Mouse (Mus musculus) CH12.LX (cell line): ENCODE measurements at regions not wholly inside any gene's neighbourhood (a gene's known extent, or its start where the extent isn't known, plus 50 kb on each side); places are given as distances from the start of the nearest gene placed in this dataset.

Experiments used
- DNase-seq: peaks from one replicate; pipeline ENCODE4 v3.0.0-alpha.2; 2013; ENCODE audit errors: extremely low read depth
- H3K27ac ChIP-seq: 2 replicates; pipeline ENCODE4 v1.5.1; 2012; ENCODE audit warnings: low read depth, mild to moderate bottlenecking, control low read depth, moderate library complexity; ENCODE audit not compliant: insufficient read depth
- H3K27me3 ChIP-seq: replicated peaks from 2 replicates; pipeline ENCODE3; 2012; ENCODE audit warnings: inconsistent platforms
- H3K36me3 ChIP-seq, 2 experiments: replicated peaks in 1 of 2; 2 replicates each; pipeline versions ENCODE3 to v1.6.1; 2012; ENCODE audit warnings: inconsistent platforms in 1 of 2, low read length in 1 of 2, mild to moderate bottlenecking in 1 of 2, mixed read lengths in 1 of 2, moderate library complexity in 1 of 2; ENCODE audit not compliant: control insufficient read depth in 1 of 2, insufficient read depth in 1 of 2
- H3K4me1 ChIP-seq, 2 experiments: 2 replicates each; pipeline ENCODE4 v1.6.1; 2012; ENCODE audit warnings: inconsistent platforms in 1 of 2, moderate library complexity in 1 of 2; ENCODE audit not compliant: insufficient read depth in 2 of 2, control insufficient read depth in 1 of 2
- H3K4me2 ChIP-seq: 2 replicates; pipeline ENCODE4 v1.6.1; 2012; ENCODE audit warnings: low read depth, mild to moderate bottlenecking, control low read depth; ENCODE audit not compliant: poor library complexity, insufficient read depth, severe bottlenecking
- H3K4me3 ChIP-seq, 3 experiments: fragments of 150-350 bp in 1 of 3; sonication (generic) in 1 of 3; replicated peaks in 1 of 3; 2 replicates each; pipeline versions ENCODE3 to v1.5.1; 2011 to 2012; ENCODE audit warnings: low read depth in 2 of 3, low read length in 2 of 3, mild to moderate bottlenecking in 2 of 3, moderate library complexity in 2 of 3, control low read depth in 1 of 3, improper control_type of control experiment in 1 of 3, inconsistent platforms in 1 of 3, mixed read lengths in 1 of 3; ENCODE audit not compliant: poor library complexity in 1 of 3
- H3K79me2 ChIP-seq: replicated peaks from 2 replicates; pipeline ENCODE4 v1.6.1; 2012; ENCODE audit warnings: mild to moderate bottlenecking, moderate library complexity; ENCODE audit not compliant: control insufficient read depth, poor library complexity, insufficient read depth, severe bottlenecking; ENCODE audit errors: extremely low read depth
- H3K9ac ChIP-seq: 2 replicates; pipeline ENCODE4 v1.6.1; 2012; ENCODE audit warnings: low read depth, mild to moderate bottlenecking, control low read depth, moderate library complexity; ENCODE audit not compliant: insufficient read depth
- H3K9me3 ChIP-seq: replicated peaks from 2 replicates; pipeline ENCODE3; 2012; ENCODE audit warnings: low read length, inconsistent platforms, mixed read lengths
- CHD1 ChIP-seq: IDR thresholded peaks from 2 replicates; pipeline ENCODE4 v1.6.1; 2012; ENCODE audit warnings: low read depth, low read length, improper control_type of control experiment, inconsistent platforms
- CHD2 ChIP-seq: IDR thresholded peaks from 2 replicates; pipeline ENCODE4 v1.6.1; 2011; ENCODE audit warnings: low read length, improper control_type of control experiment
- CTCF ChIP-seq, 2 experiments: IDR thresholded peaks in 1 of 2; conservative IDR thresholded peaks in 1 of 2; 2 replicates each; pipeline ENCODE4 v1.5.1; 2011 to 2012; ENCODE audit warnings: low read depth in 2 of 2, low read length in 2 of 2, improper control_type of control experiment in 1 of 2, inconsistent platforms in 1 of 2, mild to moderate bottlenecking in 1 of 2, moderate library complexity in 1 of 2
- E2F4 ChIP-seq: IDR thresholded peaks from 2 replicates; pipeline ENCODE4 v1.6.1; 2011; ENCODE audit warnings: low read depth, low read length, improper control_type of control experiment; ENCODE audit not compliant: insufficient replicate concordance
- ELF1 ChIP-seq: IDR thresholded peaks from 2 replicates; pipeline ENCODE4 v1.6.1; 2014; ENCODE audit warnings: low read depth, mild to moderate bottlenecking, inconsistent platforms, low read length, improper control_type of control experiment
- ETS1 ChIP-seq: conservative IDR thresholded peaks from 2 replicates; pipeline ENCODE4 v1.6.1; 2012; ENCODE audit warnings: low read depth, mild to moderate bottlenecking, inconsistent platforms, low read length, improper control_type of control experiment, moderate library complexity
- GABPA ChIP-seq: IDR thresholded peaks from 2 replicates; pipeline ENCODE4 v1.6.1; 2012; ENCODE audit warnings: low read depth, low read length, improper control_type of control experiment, inconsistent platforms; ENCODE audit not compliant: insufficient replicate concordance
- HCFC1 ChIP-seq: IDR thresholded peaks from 2 replicates; pipeline ENCODE4 v1.6.1; 2012; ENCODE audit warnings: low read depth, mild to moderate bottlenecking, inconsistent platforms, low read length, improper control_type of control experiment
- IRF4 ChIP-seq: IDR thresholded peaks from 2 replicates; pipeline ENCODE4 v1.6.1; 2014; ENCODE audit warnings: low read depth, mild to moderate bottlenecking, inconsistent platforms, low read length, improper control_type of control experiment
- JUN ChIP-seq: IDR thresholded peaks from 2 replicates; pipeline ENCODE4 v1.6.1; 2011; ENCODE audit warnings: low read depth, mild to moderate bottlenecking, low read length, improper control_type of control experiment, moderate library complexity; ENCODE audit not compliant: insufficient read depth
- KAT2A ChIP-seq: IDR thresholded peaks from 2 replicates; pipeline ENCODE4 v1.6.1; 2012; ENCODE audit warnings: low read length, improper control_type of control experiment, inconsistent platforms; ENCODE audit not compliant: insufficient replicate concordance
- MAFK ChIP-seq: IDR thresholded peaks from 2 replicates; pipeline ENCODE4 v1.6.1; 2011; ENCODE audit warnings: low read length, improper control_type of control experiment; ENCODE audit not compliant: insufficient replicate concordance
- MAX ChIP-seq: IDR thresholded peaks from 2 replicates; pipeline ENCODE4 v1.6.1; 2011; ENCODE audit warnings: low read length, improper control_type of control experiment
- MEF2A ChIP-seq: IDR thresholded peaks from 2 replicates; pipeline ENCODE4 v1.6.1; 2014; ENCODE audit warnings: low read depth, mild to moderate bottlenecking, inconsistent platforms, low read length, improper control_type of control experiment, borderline replicate concordance
- MXI1 ChIP-seq: IDR thresholded peaks from 2 replicates; pipeline ENCODE4 v1.6.1; 2011; ENCODE audit warnings: mild to moderate bottlenecking, low read depth, low read length, improper control_type of control experiment
- MYC ChIP-seq: IDR thresholded peaks from 2 replicates; pipeline ENCODE4 v1.6.1; 2011; ENCODE audit warnings: low read depth, mild to moderate bottlenecking, improper control_type of control experiment, low read length
- NELFE ChIP-seq: IDR thresholded peaks from 2 replicates; pipeline ENCODE4 v1.6.1; 2011; ENCODE audit warnings: low read depth, low read length, improper control_type of control experiment
- NRF1 ChIP-seq: IDR thresholded peaks from 2 replicates; pipeline ENCODE4 v1.6.1; 2014; ENCODE audit warnings: low read depth, mild to moderate bottlenecking, inconsistent platforms, low read length, improper control_type of control experiment, moderate library complexity
- POLR2A ChIP-seq: IDR thresholded peaks from 2 replicates; pipeline ENCODE4 v1.6.1; 2011; ENCODE audit warnings: low read depth, mild to moderate bottlenecking, improper control_type of control experiment, low read length
- RAD21 ChIP-seq: IDR thresholded peaks from 2 replicates; pipeline ENCODE4 v1.6.1; 2011; ENCODE audit warnings: low read depth, mild to moderate bottlenecking, low read length, improper control_type of control experiment, moderate library complexity
- SIN3A ChIP-seq: IDR thresholded peaks from 2 replicates; pipeline ENCODE4 v1.6.1; 2012; ENCODE audit warnings: low read length, improper control_type of control experiment, inconsistent platforms
- SMC3 ChIP-seq: IDR thresholded peaks from 2 replicates; pipeline ENCODE4 v1.6.1; 2011; ENCODE audit warnings: low read depth, low read length, improper control_type of control experiment
- TBP ChIP-seq: conservative IDR thresholded peaks from 2 replicates; pipeline ENCODE4 v1.6.1; 2011; ENCODE audit warnings: low read depth, low read length, improper control_type of control experiment
- TCF12 ChIP-seq: IDR thresholded peaks from 2 replicates; pipeline ENCODE4 v1.6.1; 2014; ENCODE audit warnings: low read depth, mild to moderate bottlenecking, inconsistent platforms, low read length, improper control_type of control experiment
- USF2 ChIP-seq: conservative IDR thresholded peaks from 2 replicates; pipeline ENCODE4 v1.6.1; 2011; ENCODE audit warnings: low read depth, low read length, improper control_type of control experiment
- ZC3H11A ChIP-seq: IDR thresholded peaks from 2 replicates; pipeline ENCODE4 v1.6.1; 2012; ENCODE audit warnings: low read depth, mild to moderate bottlenecking, inconsistent platforms, low read length, improper control_type of control experiment
- ZKSCAN1 ChIP-seq: IDR thresholded peaks from 2 replicates; pipeline ENCODE4 v1.6.1; 2012; ENCODE audit warnings: low read depth, inconsistent platforms, low read length, improper control_type of control experiment, borderline replicate concordance
- ZMIZ1 ChIP-seq: IDR thresholded peaks from 2 replicates; pipeline ENCODE4 v1.6.1; 2012; ENCODE audit warnings: low read depth, mild to moderate bottlenecking, inconsistent platforms, low read length, improper control_type of control experiment
- ZNF384 ChIP-seq: IDR thresholded peaks from 2 replicates; pipeline ENCODE4 v1.6.1; 2012; ENCODE audit warnings: low read depth, low read length, improper control_type of control experiment, inconsistent platforms
- dilution Hi-C: fragments of 300-500 bp; cut with MboI; formaldehyde crosslinking; loops from 2 replicates; pipeline ENCODE4 v1.14.3; 2020; ENCODE audit warnings: low sequenced_read_pairs; ENCODE audit not compliant: extremely low pct_unique_long_range_greater_than_20kb, extremely low pct_ligation_motif_present
- in situ Hi-C: fragments of 300-500 bp; cut with MboI; formaldehyde crosslinking; loops from 3 replicates; pipeline ENCODE4 v1.14.3; 2019; ENCODE audit warnings: low sequenced_read_pairs, low pct_ligation_motif_present, low pct_unique_long_range_greater_than_20kb, mixed read lengths

DNA sequence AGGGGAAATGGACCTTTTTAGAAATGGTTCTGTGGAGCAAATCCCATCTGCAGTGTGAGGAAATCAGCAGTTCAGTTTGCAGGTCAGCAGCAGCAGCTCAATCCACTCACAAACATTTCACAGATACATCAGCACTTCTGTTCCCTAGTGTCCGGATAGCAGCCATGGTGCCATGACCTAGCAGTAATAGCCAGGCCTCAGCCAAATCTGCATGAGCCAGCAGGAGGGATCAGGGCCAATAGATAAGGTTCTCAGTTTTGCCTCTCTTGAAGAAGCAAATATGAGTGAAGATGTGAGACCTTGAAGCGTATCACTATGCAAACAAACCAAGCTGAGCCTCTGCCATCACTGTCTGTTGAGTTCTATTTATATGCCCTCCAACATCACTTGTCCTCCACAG lies 380.7 kb upstream of the Chrm3 start:
- dilution Hi-C loops = no loop called here
- Histone ChIP-seq H3K79me2 (no peaks in the 10 kb centered on the region), H3K27ac (no peak overlapping the region), H3K4me3 (no peak overlapping the region), H3K4me2 (no peak overlapping the region), H3K4me1 (no peaks in the 10 kb centered on the region), H3K9ac (no peak overlapping the region), H3K27me3 (no peaks in the 10 kb centered on the region), H3K9me3 (no peaks in the 10 kb centered on the region), H3K36me3 (no peaks in the 10 kb centered on the region)
- in situ Hi-C loops = no loop called here
- DNase-seq = no peak
- no peak for TF ChIP-seq HCFC1
- no peak for TF ChIP-seq ZC3H11A
- no peak for TF ChIP-seq MXI1
- no peak for TF ChIP-seq MYC
- no peak for TF ChIP-seq USF2
- TF ChIP-seq ELF1 = no peak
- no peak for TF ChIP-seq POLR2A
- no peak for TF ChIP-seq JUN
- TF ChIP-seq CHD2 = no peak
- no peak for TF ChIP-seq MAFK
- TF ChIP-seq ZKSCAN1 = no peak
- no peak for TF ChIP-seq TBP
- TF ChIP-seq IRF4 = no peak
- no peak for TF ChIP-seq CTCF (conservative IDR thresholded peaks at IDR 0.05 in 1 of 2, IDR thresholded peaks at IDR 0.05 in 1 of 2; ENCODE audit: low read depth in 2 of 2, low read length in 2 of 2)
- no peak for TF ChIP-seq NRF1
- no peak for TF ChIP-seq ZNF384
- no peak for TF ChIP-seq RAD21
- TF ChIP-seq NELFE = no peak

DNA sequence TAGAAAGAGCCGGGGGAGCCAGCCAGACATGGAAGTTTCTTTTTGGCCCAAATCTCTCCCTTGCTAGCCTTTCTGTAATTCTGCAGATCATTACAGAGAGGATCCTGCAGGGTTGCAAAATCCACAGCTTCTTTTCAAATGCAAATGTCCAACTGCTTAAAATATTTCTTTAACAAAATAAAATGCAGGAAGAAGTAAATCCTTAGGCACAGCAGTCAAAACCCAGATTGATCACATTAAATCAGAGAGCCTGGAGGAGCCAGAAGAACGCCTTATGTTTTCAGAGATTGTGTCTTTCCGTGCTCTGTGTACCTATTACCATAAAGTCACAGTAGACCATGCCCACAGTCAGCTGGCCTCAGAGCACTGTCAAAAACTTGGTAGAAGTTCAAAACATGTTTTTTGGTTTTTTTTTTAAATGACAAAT lies 365.1 kb upstream of the Chrm3 start:
- TF ChIP-seq ZMIZ1 (no peak), SMC3 (no peak), CTCF (conservative IDR thresholded peaks at IDR 0.05 in 1 of 2, IDR thresholded peaks at IDR 0.05 in 1 of 2; ENCODE audit: low read depth in 2 of 2, low read length in 2 of 2) (no peak), CHD1 (no peak), RAD21 (no peak), KAT2A (no peak), MEF2A (no peak), TCF12 (no peak), GABPA (no peak), SIN3A (no peak), HCFC1 (no peak), MAX (no peak), NELFE (no peak), E2F4 (no peak), CHD2 (no peak), ETS1 (no peak), MYC (no peak)
- Histone ChIP-seq H3K9me3 (no peaks in the 10 kb centered on the region), H3K27ac (no peak overlapping the region), H3K4me2 (no peak overlapping the region), H3K9ac (no peak overlapping the region), H3K79me2 (no peaks in the 10 kb centered on the region), H3K4me3 (no peak overlapping the region), H3K36me3 (no peaks in the 10 kb centered on the region), H3K4me1 (no peaks in the 10 kb centered on the region), H3K27me3 (no peaks in the 10 kb centered on the region)
- in situ Hi-C loops (no loop called here), dilution Hi-C loops (no loop called here)
- no peak for DNase-seq
